Mouse (Mus musculus): ENCODE results near the gene Asb15.

Asb15 gene

GRCm38 (mm10) chr6:24552046-24552445, 24.1 kb downstream of the Asb15 start:
- ChIA-PET POLR2A (interaction anchor here in 1 of 4 experiments (1.0 kb wide), 1 partner anchor 55 kb away, joined by 3 read pairs; no protein-coding TSS in a partner anchor), CTCF (no interaction called here)

- POLR2A ChIA-PET: no interaction called here
Measured at GRCm38 (mm10) chr6:24554427-24555086, 26.6 kb downstream of the Asb15 start.

DNA sequence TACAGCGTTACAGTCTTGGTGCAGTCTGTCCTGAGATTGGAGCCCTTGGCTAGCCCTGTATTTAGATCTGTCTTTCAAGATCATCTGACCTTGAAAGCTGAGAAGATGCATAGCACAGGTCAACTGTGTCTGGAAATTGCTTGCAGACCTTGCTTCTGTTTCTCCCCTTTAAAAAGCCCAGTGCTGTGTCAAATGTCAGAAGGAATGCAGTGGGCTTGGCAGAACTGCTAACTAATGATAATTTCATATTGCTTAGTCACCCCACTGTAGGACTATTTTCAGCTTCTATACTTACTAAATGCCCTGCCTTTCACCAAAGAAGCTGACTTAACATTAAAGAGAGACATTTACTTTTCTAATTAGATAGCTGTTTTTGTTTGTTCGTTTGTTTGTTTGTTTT, 27.5 kb downstream of the Asb15 start:
- POLR2A ChIA-PET: no interaction called here
- CTCF ChIA-PET: no interaction called here

More at GRCm38 (mm10) chr6:24554427-24555086, 26.6 kb downstream of the Asb15 start:
- CTCF ChIA-PET: no interaction called here

- CTCF ChIA-PET: no interaction called here
- POLR2A ChIA-PET: no interaction called here
Measured at GRCm38 (mm10) chr6:24564081-24564480, 36.1 kb downstream of the Asb15 start.

- ChIA-PET POLR2A (no interaction called here), CTCF (no interaction called here)
Measured at GRCm38 (mm10) chr6:24564886-24565285, 36.9 kb downstream of the Asb15 start.

GRCm38 (mm10) chr6:24568963-24569362, 41.0 kb downstream of the Asb15 start:
- ChIA-PET POLR2A (interaction anchor here in 1 of 4 experiments (0.6 kb wide), 1 partner anchor 162 kb away, joined by 10 read pairs; no protein-coding TSS in a partner anchor), CTCF (no interaction called here)

- ChIA-PET CTCF (no interaction called here), POLR2A (no interaction called here)
Measured at GRCm38 (mm10) chr6:24569711-24570110, 41.8 kb downstream of the Asb15 start.

- POLR2A ChIA-PET: no interaction called here
- CTCF ChIA-PET: no interaction called here
Measured at GRCm38 (mm10) chr6:24570278-24570677, 42.3 kb downstream of the Asb15 start.

- CTCF ChIA-PET: no interaction called here
- POLR2A ChIA-PET: no interaction called here
Measured at GRCm38 (mm10) chr6:24571126-24571525, 43.2 kb downstream of the Asb15 start.

DNA sequence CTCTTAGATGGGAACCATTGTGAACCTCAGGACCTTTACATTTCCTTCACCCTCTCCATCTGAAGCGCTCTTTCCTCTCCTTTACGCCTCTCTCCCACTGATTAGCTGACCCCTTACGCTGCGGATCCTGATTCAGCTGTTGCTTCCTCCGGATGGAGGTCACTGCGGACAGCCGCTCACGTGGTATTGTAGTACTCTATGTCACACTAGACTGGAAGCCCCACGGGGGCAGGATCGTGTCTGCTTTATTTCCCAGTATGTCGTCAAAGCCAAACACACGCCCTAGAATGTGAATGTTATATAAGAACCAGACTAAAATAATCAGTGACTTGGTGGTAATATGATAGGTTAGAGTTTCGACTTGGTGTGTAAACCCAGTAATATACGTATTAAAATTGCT, 44.5 kb downstream of the Asb15 start:
- ChIA-PET CTCF (interaction anchor here in 1 of 4 experiments (0.6 kb wide), 1 partner anchor 46 kb away, joined by 3 read pairs; no protein-coding TSS in a partner anchor), POLR2A (no interaction called here)

DNA sequence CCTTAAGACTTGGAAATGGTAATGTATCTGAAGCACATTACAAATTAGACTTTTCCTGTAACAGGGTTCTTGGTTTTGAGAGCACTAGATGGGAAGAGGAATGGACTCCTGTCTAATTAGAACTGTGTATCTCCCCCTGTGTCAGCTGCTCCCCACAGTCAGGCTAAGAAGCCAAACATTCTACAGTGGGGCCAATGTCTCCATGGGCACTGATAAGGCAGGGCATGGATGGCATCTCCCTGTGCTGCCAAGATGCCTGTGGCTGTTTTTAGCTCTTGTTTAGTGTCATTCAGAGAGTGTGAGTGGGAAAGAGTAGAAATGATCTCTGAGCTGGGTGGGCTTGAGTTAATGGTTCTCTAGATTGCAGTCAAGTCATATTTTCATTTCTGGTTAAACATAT, 45.4 kb downstream of the Asb15 start:
- CTCF ChIA-PET: no interaction called here
- POLR2A ChIA-PET: no interaction called here

GRCm38 (mm10) chr6:24583456-24583855, 55.5 kb downstream of the Asb15 start:
- ChIA-PET POLR2A (no interaction called here), CTCF (no interaction called here)

- ChIA-PET POLR2A (no interaction called here), CTCF (no interaction called here)
Measured at GRCm38 (mm10) chr6:24585431-24586310, 57.7 kb downstream of the Asb15 start.

DNA sequence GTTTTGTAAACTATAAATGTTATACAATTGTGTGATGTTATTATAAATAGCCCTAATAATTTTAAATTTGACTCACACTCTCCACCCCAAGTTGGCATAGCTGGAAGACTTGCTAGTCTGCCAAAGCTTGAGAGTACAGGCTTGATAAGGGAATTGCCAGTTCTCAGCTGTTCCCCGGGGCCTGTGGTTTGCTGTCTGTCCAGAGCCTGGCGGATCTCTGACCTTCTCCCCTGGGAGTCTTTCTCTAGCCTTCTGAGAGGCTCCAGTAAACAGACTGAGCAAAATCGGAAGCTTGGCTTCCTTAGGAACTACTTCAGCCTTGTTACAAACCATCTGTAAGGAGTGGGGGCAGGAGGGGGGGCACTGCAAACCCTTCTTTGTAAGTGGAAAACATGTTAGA, 58.9 kb downstream of the Asb15 start:
- CTCF ChIA-PET: no interaction called here
- POLR2A ChIA-PET: no interaction called here

DNA sequence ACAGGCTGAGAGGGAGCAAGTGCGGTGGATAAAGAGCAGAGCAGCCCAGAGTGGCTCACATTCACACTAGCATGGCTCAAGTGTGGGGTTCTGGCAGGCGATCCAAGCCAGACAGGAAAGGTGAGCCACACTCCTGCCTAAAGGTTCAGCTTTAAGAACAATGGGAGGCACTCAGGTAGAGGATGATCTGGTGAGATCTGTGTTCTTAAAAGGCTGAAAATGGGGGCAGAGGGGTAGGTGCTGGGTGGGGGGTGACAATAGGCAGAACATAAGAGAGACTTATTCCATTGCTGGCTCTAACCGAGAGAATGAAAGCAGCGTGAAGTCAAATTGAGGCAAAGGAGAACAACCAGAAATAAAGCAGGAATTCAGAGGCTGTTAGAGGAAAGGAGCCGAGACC, 62.3 kb downstream of the Asb15 start:
- POLR2A ChIA-PET: interaction anchor here in 1 of 4 experiments (0.5 kb wide), 1 partner anchor 69 kb away, joined by 3 read pairs; no protein-coding TSS in a partner anchor

GRCm38 (mm10) chr6:24591525-24592218, 63.7 kb downstream of the Asb15 start:
- ChIA-PET POLR2A (interaction anchor here in 1 of 4 experiments (1.0 kb wide), 1 partner anchor 10 kb away, joined by 5 read pairs; no protein-coding TSS in a partner anchor), CTCF (interaction anchor here in 2 of 4 experiments (0.6 to 0.7 kb wide), 2 partner anchors 15 to 1227 kb away, joined by 3 read pairs; no protein-coding TSS in a partner anchor)

More for the DNA sequence above, 62.3 kb downstream of the Asb15 start:
- CTCF ChIA-PET: no interaction called here

DNA sequence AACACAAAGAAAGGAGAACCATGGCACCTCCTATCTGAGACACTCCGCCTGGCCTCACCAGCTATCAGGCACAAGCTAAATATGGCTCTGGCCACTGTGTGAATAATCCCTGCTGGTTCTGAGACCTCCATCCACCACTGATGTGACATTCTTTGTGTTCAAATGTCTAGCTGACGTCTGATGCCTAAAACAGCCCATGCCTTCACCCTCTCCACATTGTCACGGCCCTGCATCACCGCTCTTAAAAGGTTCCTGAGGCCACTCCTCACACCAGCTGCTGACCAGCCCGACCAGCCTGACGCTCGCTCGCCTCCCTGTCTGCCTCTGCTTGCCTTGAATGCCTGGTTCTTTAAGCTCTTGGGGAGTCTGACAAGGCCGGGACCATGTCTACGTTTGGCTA, 69.6 kb downstream of the Asb15 start, which contains the start of gene Lmod2:
TSS of gene Lmod2 (plus strand) at position 263 of the 400 bp plus-strand sequence.
- ChIA-PET CTCF (no interaction called here), POLR2A (no interaction called here)

GRCm38 (mm10) chr6:24599179-24599578, 71.2 kb downstream of the Asb15 start:
- ChIA-PET CTCF (no interaction called here), POLR2A (no interaction called here)

- ChIA-PET POLR2A (no interaction called here), CTCF (no interaction called here)
Measured at GRCm38 (mm10) chr6:24599639-24600038, 71.7 kb downstream of the Asb15 start.

- ChIA-PET POLR2A (no interaction called here), CTCF (no interaction called here)
Measured at GRCm38 (mm10) chr6:24600134-24600533, 72.2 kb downstream of the Asb15 start.

Measured in embryonic stem cell, embryonic (primary cell).